8 mouse cellular contexts compared by ENCODE assay signal in genomic region chr3:31094531-31095178, GRCm38 (mm10). TPM values are rescaled to one million over a fixed set of nuclear protein-coding genes. Genes with fewer than 3 reads are reported as not detected.
DNase-seq lines count a peak whose midpoint lies in the region; ATAC-seq and TF ChIP-seq lines count a peak whose summit lies in the region.

Skil (plus strand) TSS chr3:31095058.

- H3K4me1 ChIP-seq in MEL (ENCODE audit: control insufficient read depth in 1 of 2, insufficient read depth in 2 of 2, low read length in 2 of 2), result peaks cover 3 to 18% of the 10 kb centered on the region in 2 experiments
- no peaks in the 10 kb centered on the region for H3K4me1 ChIP-seq in cerebellum, adult 2 months (ENCODE audit: control insufficient read depth, insufficient read depth, low read length)
- peaks cover 14% of the 10 kb centered on the region; the same call in 1 of the 2 replicates for H3K4me1 ChIP-seq in lung, postnatal 0 days (ENCODE audit: insufficient read depth, low read depth, low read length)

- H3K27ac ChIP-seq in MEL (ENCODE audit: control insufficient read depth, low read depth, low read length), result peak within 1 kb of the TSS; percentile 97
- H3K27ac ChIP-seq in cerebellum, adult 2 months (ENCODE audit: insufficient read depth, low read length), result peak within 1 kb of the TSS; percentile 88
- peak within 1 kb of the TSS; percentile 99 for H3K27ac ChIP-seq in lung, postnatal 0 days (ENCODE audit: low read length)

- H3K79me2 ChIP-seq in MEL (ENCODE audit: control insufficient read depth, insufficient read depth, low read length, poor library complexity), result peaks cover 12% of the 10 kb centered on the region

- TF ChIP-seq EP300 in MEL (IDR thresholded peaks at IDR 0.05; ENCODE audit: low read depth in 1 of 2, low read length in 2 of 2), result peak in 1 of 2 experiments; percentile 33; a peak in 2 of 4 replicates
- no peak for TF ChIP-seq EP300 in lung, postnatal 0 days (IDR thresholded peaks at IDR 0.05)

- TF ChIP-seq RAD21 in MEL (IDR thresholded peaks at IDR 0.05; ENCODE audit: low read depth, low read length), result no peak

- peaks cover 0 to 20% of the 10 kb centered on the region in 2 experiments; a peak in 2 of 4 replicates for H3K36me3 ChIP-seq in MEL (ENCODE audit: control insufficient read depth in 1 of 2, insufficient read depth in 2 of 2, low read length in 2 of 2)
- no peaks in the 10 kb centered on the region for H3K36me3 ChIP-seq in lung, postnatal 0 days (ENCODE audit: insufficient read depth, low read length)

- WGBS in cerebellum, adult 2 months, result under 1% methylated on average over 90 of the region's 109 CpGs
- 2% methylated on average over 44 of the region's 109 CpGs for WGBS in lung, postnatal 0 days

- no peak for TF ChIP-seq CTCF in MEL (IDR thresholded peaks at IDR 0.05 in 2 of 3, conservative IDR thresholded peaks at IDR 0.05 in 1 of 3; ENCODE audit: control insufficient read depth in 1 of 3, insufficient read depth in 1 of 3, low read depth in 2 of 3, low read length in 3 of 3, poor library complexity in 1 of 3, severe bottlenecking in 1 of 3)
- TF ChIP-seq CTCF in cerebellum, adult 2 months (IDR thresholded peaks at IDR 0.05; ENCODE audit: borderline replicate concordance, insufficient read depth, low read depth, low read length), result no peak
- TF ChIP-seq CTCF in lung, postnatal 0 days (IDR thresholded peaks at IDR 0.05), result no peak; the same call in 1 of the 2 replicates

- H3K4me2 ChIP-seq in lung, postnatal 0 days (replicated peaks; ENCODE audit: low read depth, low read length), result peak within 1 kb of the TSS; percentile 76

- DNase-seq in MEL (ENCODE audit: low read depth, low spot score), result peak; percentile 95
- peak; percentile 95 for DNase-seq in cerebellum, adult 2 months
- peak; percentile 92 for DNase-seq in forelimb bud, embryonic 11.5 days (ENCODE audit: low read depth, low spot score)
- peak; percentile 95 for DNase-seq in layer of hippocampus, adult 9-11 months
- peak; percentile 97 for DNase-seq in lung, postnatal 0 days (ENCODE audit: low spot score)
- DNase-seq in ovary, postnatal 14 days (ENCODE audit: low spot score), result peak; percentile 85
- peak; percentile 95 for DNase-seq in thymus, postnatal 14 days

- peak in 1 of 2 experiments; percentile 0; a peak in 2 of 4 replicates for TF ChIP-seq POLR2A in MEL (IDR thresholded peaks at IDR 0.05; ENCODE audit: control insufficient read depth in 1 of 2, insufficient read depth in 1 of 2, low read depth in 1 of 2, low read length in 2 of 2, poor library complexity in 1 of 2)
- TF ChIP-seq POLR2A in cerebellum, adult 2 months (IDR thresholded peaks at IDR 0.05; ENCODE audit: borderline replicate concordance, insufficient read depth, low read length), result no peak

- ATAC-seq in hematopoietic stem cell, adult 5-6 weeks (replicated peaks in 1 of 2; ENCODE audit: insufficient read depth in 1 of 2, low FRiP score in 2 of 2, low TSS enrichment in 1 of 2, low read depth in 1 of 2, poor library complexity in 2 of 2, severe bottlenecking in 2 of 2), result peak; percentile 66 to 77
- peak; percentile 95 for ATAC-seq in lung, postnatal 0 days

- peak within 1 kb of the TSS; percentile 80 for H3K9ac ChIP-seq in MEL (ENCODE audit: control insufficient read depth, low read depth, low read length, poor library complexity, severe bottlenecking)
- peak within 1 kb of the TSS; percentile 84 for H3K9ac ChIP-seq in lung, postnatal 0 days (replicated peaks; ENCODE audit: low read depth)

- H3K27me3 ChIP-seq in MEL (ENCODE audit: control insufficient read depth in 1 of 2, insufficient read depth in 2 of 2, low read length in 2 of 2), result no peaks in the 10 kb centered on the region
- H3K27me3 ChIP-seq in cerebellum, adult 2 months (ENCODE audit: control insufficient read depth, insufficient read depth, low read length), result no peaks in the 10 kb centered on the region
- H3K27me3 ChIP-seq in lung, postnatal 0 days (replicated peaks; ENCODE audit: insufficient read depth, low read length), result no peaks in the 10 kb centered on the region

- H3K9me3 ChIP-seq in MEL (replicated peaks; ENCODE audit: insufficient read depth, low read length), result no peaks in the 10 kb centered on the region
- H3K9me3 ChIP-seq in lung, postnatal 0 days (ENCODE audit: low read length), result no peaks in the 10 kb centered on the region

- peak within 1 kb of the TSS; percentile 76 to 100 for H3K4me3 ChIP-seq in MEL (ENCODE audit: control insufficient read depth in 1 of 2, insufficient read depth in 1 of 2, low read depth in 2 of 2, low read length in 2 of 2)
- peak within 1 kb of the TSS; percentile 80 for H3K4me3 ChIP-seq in cerebellum, adult 2 months (replicated peaks; ENCODE audit: insufficient read depth, low read depth, low read length)
- H3K4me3 ChIP-seq in lung, postnatal 0 days (ENCODE audit: low read depth, low read length), result peak within 1 kb of the TSS; percentile 97

TF ChIP-seq in MEL, 35 proteins besides CTCF, POLR2A, EP300 and RAD21:
- TF ChIP-seq NRF1 (IDR thresholded peaks at IDR 0.05; ENCODE audit: insufficient read depth, low read depth, low read length, poor library complexity, severe bottlenecking) (peak; percentile 64), MXI1 (IDR thresholded peaks at IDR 0.05; ENCODE audit: low read depth, low read length) (peak; percentile 42; the same call in 1 of the 2 replicates), ETS1 (IDR thresholded peaks at IDR 0.05; ENCODE audit: low read depth, low read length) (peak; percentile 47; the same call in 1 of the 2 replicates), SIN3A (IDR thresholded peaks at IDR 0.05; ENCODE audit: low read length) (peak; percentile 50; the same call in 1 of the 2 replicates), ZNF384 (IDR thresholded peaks at IDR 0.05; ENCODE audit: low read depth, low read length) (no peak)

RNA-seq across cellular contexts. Expression of gene Skil, which starts in this region (rescaled TPM):
- total RNA-seq in MEL (2012; rRNA removed), result 7.4 and 7.5 TPM in 2 replicates
- polyA plus RNA-seq in MEL (2012; ENCODE audit: insufficient read depth in 1 of 2, insufficient read length in 2 of 2, low read depth in 1 of 2, low replicate concordance in 2 of 2, missing spikeins in 1 of 2), result 1 to 10 TPM in 1 of 2 experiments, not detected in 1; 8.6 TPM
- polyA plus RNA-seq in cerebellum, adult 2 months (2012; rRNA removed), result 14.0 and 14.5 TPM in 2 replicates
- total RNA-seq in hematopoietic stem cell, adult 5-6 weeks (2017), result 49.2 and 65.2 TPM in 2 replicates
- polyA plus RNA-seq in lung, postnatal 0 days (2015; fragmentation: Nextera tagmentation; extraction: Ambion mirVana), result 24.8 and 29.6 TPM in 2 replicates

Comparison
In these comparisons a context has a peak if more than half of its experiments do, and no peak if none do; other contexts are left out.
1. Peak in every context shown above with its lines: DNase-seq, ATAC-seq, H3K4me3 ChIP-seq and H3K27ac ChIP-seq.